Mouse (Mus musculus) myocyte (in vitro differentiated cells): ENCODE measurements around the gene Gprc5d. TPM values are rescaled to one million over a fixed set of nuclear protein-coding genes. Genes with fewer than 3 reads are reported as not detected.

ENCODE experiments used
- H3K27me3 ChIP-seq: one replicate; pipeline ENCODE4 v1.6.1; 2011; ENCODE audit not compliant: control insufficient read depth, insufficient read depth, insufficient read length
- H3K36me3 ChIP-seq: one replicate; pipeline ENCODE4 v1.6.1; 2011; ENCODE audit not compliant: control insufficient read depth, insufficient read depth
- H3K4me2 ChIP-seq: one replicate; pipeline ENCODE4 v1.6.1; 2011; ENCODE audit warnings: low read depth, control low read depth
- H3K4me3 ChIP-seq: one replicate; pipeline ENCODE4 v1.5.1; 2011; ENCODE audit warnings: mild to moderate bottlenecking, control low read depth, moderate library complexity
- H3K79me2 ChIP-seq: one replicate; pipeline ENCODE4 v1.6.1; 2011; ENCODE audit not compliant: control insufficient read depth, insufficient read depth
- H3ac ChIP-seq: one replicate; pipeline ENCODE4 v1.6.1; 2011; ENCODE audit not compliant: control insufficient read depth, insufficient read length
- CEBPB ChIP-seq: IDR thresholded peaks from 2 replicates; pipeline ENCODE4 v1.6.1; 2011; ENCODE audit warnings: mild to moderate bottlenecking, moderate library complexity; ENCODE audit not compliant: poor library complexity, insufficient read depth, severe bottlenecking
- E2F4 ChIP-seq: IDR thresholded peaks from one replicate; pipeline ENCODE4 v1.6.1; 2011; ENCODE audit warnings: mild to moderate bottlenecking, control low read depth, moderate library complexity; ENCODE audit not compliant: insufficient read depth
- MAX ChIP-seq: IDR thresholded peaks from one replicate; pipeline ENCODE4 v1.6.1; 2011; ENCODE audit warnings: low read depth, mild to moderate bottlenecking, control low read depth
- MYOD1 ChIP-seq, 3 experiments: IDR thresholded peaks; one replicate each; pipeline ENCODE4 v1.6.1; 2011; ENCODE audit warnings: control low read depth in 2 of 3, low read depth in 2 of 3, mild to moderate bottlenecking in 2 of 3, moderate library complexity in 1 of 3; ENCODE audit not compliant: insufficient read length in 2 of 3, control insufficient read depth in 1 of 3
- MYOG ChIP-seq, 3 experiments: IDR thresholded peaks; one replicate each; pipeline ENCODE4 v1.6.1; 2011; ENCODE audit warnings: control low read depth in 2 of 3, low read depth in 2 of 3, mild to moderate bottlenecking in 2 of 3; ENCODE audit not compliant: insufficient read length in 2 of 3, control insufficient read depth in 1 of 3, insufficient read depth in 1 of 3
- POLR2A ChIP-seq: IDR thresholded peaks from one replicate; pipeline ENCODE4 v1.6.1; 2011; ENCODE audit warnings: low read depth, mild to moderate bottlenecking, control low read depth, moderate library complexity; ENCODE audit not compliant: insufficient read length
- POLR2AphosphoS2 ChIP-seq: IDR thresholded peaks from one replicate; pipeline ENCODE4 v1.6.1; 2011; ENCODE audit warnings: low read depth, control low read depth; ENCODE audit not compliant: insufficient read length
- REST ChIP-seq: IDR thresholded peaks from one replicate; pipeline ENCODE4 v1.6.1; 2011; ENCODE audit warnings: mild to moderate bottlenecking, control low read depth, moderate library complexity; ENCODE audit not compliant: insufficient read depth, insufficient read length
- SRF ChIP-seq: IDR thresholded peaks from one replicate; pipeline ENCODE4 v1.6.1; 2011; ENCODE audit warnings: low read depth; ENCODE audit not compliant: control insufficient read depth, insufficient read length
- TCF12 ChIP-seq: IDR thresholded peaks from one replicate; pipeline ENCODE4 v1.6.1; 2011; ENCODE audit warnings: mild to moderate bottlenecking, control low read depth; ENCODE audit not compliant: poor library complexity, insufficient read depth, severe bottlenecking
- TCF3 ChIP-seq: IDR thresholded peaks from one replicate; pipeline ENCODE4 v1.6.1; 2011; ENCODE audit warnings: low read depth, control low read depth; ENCODE audit not compliant: insufficient read length
- USF1 ChIP-seq: IDR thresholded peaks from one replicate; pipeline ENCODE4 v1.6.1; 2011; ENCODE audit warnings: low read depth, mild to moderate bottlenecking, control low read depth, moderate library complexity
- polyA plus RNA-seq: library from polyadenylated mRNA; unstranded; fragments of >200 nt; fragmentation: generic; extraction: Trizol; gene quantifications from one replicate; pipeline ENCODE4 v1.2.1, GENCODE M21; 2012; ENCODE audit warnings: missing spikeins

Gprc5d gene
- polyA plus RNA-seq, 1 experiment: 0.89 TPM

GRCm38 (mm10) chr6:135066795-135067445 lies 51.2 kb downstream of the Gprc5d start:
- H3K4me3 ChIP-seq: peak overlapping the region; percentile 62
- TF ChIP-seq POLR2AphosphoS2 (no peak), REST (no peak), TCF3 (no peak), E2F4 (no peak), MYOG (IDR thresholded peaks at IDR 0.05; ENCODE audit: control insufficient read depth in 1 of 3, insufficient read depth in 1 of 3, insufficient read length in 2 of 3, low read depth in 2 of 3) (no peak), MYOD1 (IDR thresholded peaks at IDR 0.05; ENCODE audit: control insufficient read depth in 1 of 3, insufficient read length in 2 of 3, low read depth in 2 of 3) (no peak), CEBPB (no peak), TCF12 (no peak), USF1 (no peak)

DNA sequence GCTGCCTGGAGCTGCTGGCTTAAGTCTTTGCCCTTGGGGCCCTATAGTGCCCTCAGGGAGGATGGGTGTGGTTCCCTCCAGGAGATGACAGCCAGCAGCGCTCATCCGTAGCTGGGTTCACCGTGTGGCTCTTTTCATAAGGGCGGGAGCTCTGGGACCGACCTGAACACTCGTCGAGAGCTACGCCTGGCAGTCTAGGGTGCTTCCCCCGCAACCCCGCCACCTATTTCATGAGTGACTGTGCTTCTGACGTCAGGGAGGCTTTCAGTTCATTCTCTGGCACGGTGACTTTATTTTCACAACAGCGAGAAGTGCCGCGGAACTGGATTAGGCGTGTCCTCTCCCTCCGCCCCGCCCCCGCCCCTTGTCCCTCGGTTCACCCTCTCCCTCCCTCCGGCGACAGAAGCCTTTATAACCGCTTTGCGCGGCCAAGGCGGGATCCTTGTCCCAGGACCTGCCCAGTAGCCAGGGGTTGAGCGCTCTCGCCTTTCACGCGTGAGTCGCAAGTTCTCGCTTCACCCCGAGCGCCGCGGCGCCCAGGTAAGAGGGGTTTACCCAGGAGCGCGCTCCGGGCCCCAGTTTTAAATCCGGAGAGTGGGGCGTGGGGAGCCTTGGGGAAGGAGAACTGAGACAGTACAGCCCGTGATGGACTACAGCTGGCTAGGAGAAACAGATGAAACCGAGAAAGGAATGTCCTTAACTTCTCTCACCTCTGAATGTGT lies 52.7 kb downstream of the Gprc5d start, which contains the start of gene Gprc5a:
Gprc5a (plus strand) TSS at position 416 of the 722 bp plus-strand sequence.
- TF ChIP-seq CEBPB (no peak), POLR2AphosphoS2 (peak; percentile 64), POLR2A (peak; percentile 59)
- H3K4me2 ChIP-seq: peak within 1 kb of the TSS; percentile 83
- H3ac ChIP-seq: peak within 1 kb of the TSS; percentile 24
- H3K79me2 ChIP-seq: peaks cover 22% of the 10 kb centered on the region
- H3K27me3 ChIP-seq: no peaks in the 10 kb centered on the region
- peak within 1 kb of the TSS; percentile 62 for H3K4me3 ChIP-seq
- no peaks in the 10 kb centered on the region for H3K36me3 ChIP-seq

More at GRCm38 (mm10) chr6:135066795-135067445, 51.2 kb downstream of the Gprc5d start:
- Histone ChIP-seq H3K27me3 (no peaks in the 10 kb centered on the region), H3K4me2 (peak overlapping the region; percentile 83), H3ac (no peak overlapping the region), H3K36me3 (no peaks in the 10 kb centered on the region), H3K79me2 (peaks cover 22% of the 10 kb centered on the region)

DNA sequence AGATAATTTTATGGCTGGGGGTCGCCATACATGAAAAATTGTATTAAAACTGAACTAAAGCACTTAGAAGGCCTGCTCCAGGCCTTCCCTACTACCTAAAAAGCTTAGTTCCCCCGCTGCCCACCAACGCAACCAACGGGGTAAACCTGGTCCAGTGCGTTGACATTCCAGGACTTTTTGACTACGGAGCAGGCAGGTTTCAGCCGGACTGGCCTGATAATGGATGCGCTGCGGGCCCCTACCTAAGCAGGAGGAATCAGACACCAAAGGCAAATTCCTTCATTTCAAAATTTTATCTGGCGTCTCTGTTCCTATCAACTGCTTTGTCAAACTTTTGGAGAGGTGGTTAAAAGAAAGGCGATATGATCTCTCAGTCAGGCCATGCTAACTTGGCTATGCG lies 53.5 kb downstream of the Gprc5d start:
- no peak for TF ChIP-seq E2F4
- TF ChIP-seq REST: no peak
- no peak for TF ChIP-seq POLR2AphosphoS2
- no peak for TF ChIP-seq POLR2A
- TF ChIP-seq MYOG (IDR thresholded peaks at IDR 0.05; ENCODE audit: control insufficient read depth in 1 of 3, insufficient read depth in 1 of 3, insufficient read length in 2 of 3, low read depth in 2 of 3): no peak
- TF ChIP-seq CEBPB: no peak
- TF ChIP-seq MAX: no peak
- TF ChIP-seq SRF: no peak
- TF ChIP-seq TCF3: no peak
- TF ChIP-seq USF1: no peak
- TF ChIP-seq TCF12: no peak
- TF ChIP-seq MYOD1 (IDR thresholded peaks at IDR 0.05; ENCODE audit: control insufficient read depth in 1 of 3, insufficient read length in 2 of 3, low read depth in 2 of 3): no peak
- H3ac ChIP-seq: peak overlapping the region; percentile 24
- H3K79me2 ChIP-seq: peaks cover 16% of the 10 kb centered on the region
- H3K4me3 ChIP-seq: peak overlapping the region; percentile 62
- H3K4me2 ChIP-seq: peak overlapping the region; percentile 83
- no peaks in the 10 kb centered on the region for H3K27me3 ChIP-seq
- H3K36me3 ChIP-seq: no peaks in the 10 kb centered on the region

DNA sequence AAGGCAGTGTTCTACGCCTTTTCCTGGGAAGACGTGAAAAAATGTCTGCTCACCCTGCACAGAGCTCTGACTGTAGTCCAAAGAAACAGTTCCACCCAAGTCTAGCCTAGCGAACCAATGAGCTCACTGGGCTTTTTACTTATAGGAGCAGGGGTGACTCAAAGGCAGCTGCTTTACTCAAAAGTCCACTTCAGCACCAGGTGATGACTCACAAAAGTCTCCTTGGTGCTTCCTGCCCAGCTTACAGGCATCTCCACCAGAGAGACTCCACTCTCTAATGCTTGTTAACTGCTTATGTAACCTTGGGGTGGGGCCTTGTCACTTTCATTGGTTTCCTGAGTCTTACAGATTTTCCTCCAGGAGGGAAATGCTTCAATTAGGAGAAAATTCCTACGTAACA lies 57.4 kb downstream of the Gprc5d start:
- H3K4me3 ChIP-seq: no peak overlapping the region
- H3K36me3 ChIP-seq: no peaks in the 10 kb centered on the region
- no peak for TF ChIP-seq POLR2A
- TF ChIP-seq MYOG (IDR thresholded peaks at IDR 0.05; ENCODE audit: control insufficient read depth in 1 of 3, insufficient read depth in 1 of 3, insufficient read length in 2 of 3, low read depth in 2 of 3): no peak
- TF ChIP-seq TCF3: no peak
- TF ChIP-seq E2F4: no peak
- no peak for TF ChIP-seq REST
- TF ChIP-seq CEBPB: no peak
- no peak for TF ChIP-seq MYOD1 (IDR thresholded peaks at IDR 0.05; ENCODE audit: control insufficient read depth in 1 of 3, insufficient read length in 2 of 3, low read depth in 2 of 3)
- no peak overlapping the region for H3K4me2 ChIP-seq
- no peak overlapping the region for H3ac ChIP-seq
- H3K27me3 ChIP-seq: no peaks in the 10 kb centered on the region
- H3K79me2 ChIP-seq: no peaks in the 10 kb centered on the region

Other genes with a start within 250 kb of the Gprc5d start
- 2.2 TPM for gene Gpr19, start 219.7 kb downstream of the Gprc5d start, polyA plus RNA-seq
- 27.7 TPM for gene Cdkn1b, start 197.9 kb downstream of the Gprc5d start, polyA plus RNA-seq
- gene Apold1, start 136.6 kb downstream of the Gprc5d start, polyA plus RNA-seq: 0.12 TPM
- 53.6 TPM for gene Ddx47, start 106.7 kb downstream of the Gprc5d start, polyA plus RNA-seq
- gene Gprc5a, start 52.6 kb downstream of the Gprc5d start, polyA plus RNA-seq: 10.8 TPM
- 6.3 TPM for gene Fam234b, start 79.7 kb upstream of the Gprc5d start, polyA plus RNA-seq
- gene Hebp1, start 79.7 kb upstream of the Gprc5d start, polyA plus RNA-seq: 30.5 TPM
- 0.04 TPM for gene Gsg1, start 136.1 kb upstream of the Gprc5d start, polyA plus RNA-seq
- 0.16 TPM for gene Pbp2, start 192.1 kb upstream of the Gprc5d start, polyA plus RNA-seq
- gene Emp1, start 244.3 kb upstream of the Gprc5d start, polyA plus RNA-seq: 112 TPM